Mouse (Mus musculus) G1E (cell line): ENCODE data around the gene Atp11a. TPM values are rescaled to one million over a fixed set of nuclear protein-coding genes. Genes with fewer than 3 reads are reported as not detected.

Experiments
- ATAC-seq: 2 replicates; pipeline ENCODE4 v1.8.0; 2016; ENCODE audit warnings: mild to moderate bottlenecking; ENCODE audit not compliant: insufficient number of reproducible peaks, poor library complexity, low FRiP score, severe bottlenecking; ENCODE audit errors: extremely low read depth
- DNase-seq: peaks from one replicate; pipeline ENCODE4 v3.0.0; 2012; ENCODE audit warnings: low spot score
- H3K27me3 ChIP-seq: 2 replicates; pipeline ENCODE4 v1.6.1; 2012; ENCODE audit warnings: mild to moderate bottlenecking, low read length, inconsistent platforms; ENCODE audit not compliant: insufficient read depth
- H3K36me3 ChIP-seq: replicated peaks from 2 replicates; pipeline ENCODE3; 2012; ENCODE audit warnings: mild to moderate bottlenecking, inconsistent platforms
- H3K4me1 ChIP-seq: 2 replicates; pipeline ENCODE4 v1.6.1; 2012; ENCODE audit warnings: low read depth, low read length, inconsistent platforms, mixed read lengths; ENCODE audit not compliant: insufficient read depth
- H3K4me3 ChIP-seq: 2 replicates; pipeline ENCODE4 v1.5.1; 2012; ENCODE audit warnings: low read depth, mild to moderate bottlenecking, inconsistent platforms, low read length, moderate library complexity, mixed read lengths
- H3K9me3 ChIP-seq: replicated peaks from 2 replicates; pipeline ENCODE4 v1.6.1; 2012; ENCODE audit warnings: inconsistent platforms
- CTCF ChIP-seq: IDR thresholded peaks from 2 replicates; pipeline ENCODE4 v1.5.1; 2012; ENCODE audit warnings: low read depth, low read length, inconsistent platforms, mixed read lengths
- GATA1 ChIP-seq: IDR thresholded peaks from 2 replicates; pipeline ENCODE4 v1.6.1; 2012; ENCODE audit warnings: borderline replicate concordance, low read length, inconsistent platforms, mixed read lengths
- GATA2 ChIP-seq: IDR thresholded peaks from 2 replicates; pipeline ENCODE4 v1.6.1; 2012; ENCODE audit warnings: low read depth, low read length, inconsistent platforms, borderline replicate concordance
- POLR2AphosphoS5 ChIP-seq: IDR thresholded peaks from 2 replicates; pipeline ENCODE4 v1.6.1; 2012; ENCODE audit warnings: low read depth, low read length, inconsistent platforms; ENCODE audit not compliant: insufficient replicate concordance
- TAL1 ChIP-seq: conservative IDR thresholded peaks from 2 replicates; pipeline ENCODE4 v1.6.1; 2012; ENCODE audit warnings: low read depth, low read length, inconsistent platforms, mixed read lengths
- polyA plus RNA-seq: library from polyadenylated mRNA; stranded (reverse); fragments of >175 nt; gene quantifications from 2 replicates; pipeline ENCODE4 v1.2.3, GENCODE M21; 2012
- total RNA-seq, 2 experiments: library from RNA; stranded (forward) in 1 of 2; stranded (reverse) in 1 of 2; fragments of 200-1000 nt in 1 of 2; fragments of >200 nt in 1 of 2; fragmentation: Nextera tagmentation in 1 of 2; gene quantifications; 2 replicates each; pipeline ENCODE4 v1.2.3; 2014 to 2017

Atp11a gene
- total and polyA plus RNA-seq, 3 experiments: 0.27 TPM; not detected in 2

DNA sequence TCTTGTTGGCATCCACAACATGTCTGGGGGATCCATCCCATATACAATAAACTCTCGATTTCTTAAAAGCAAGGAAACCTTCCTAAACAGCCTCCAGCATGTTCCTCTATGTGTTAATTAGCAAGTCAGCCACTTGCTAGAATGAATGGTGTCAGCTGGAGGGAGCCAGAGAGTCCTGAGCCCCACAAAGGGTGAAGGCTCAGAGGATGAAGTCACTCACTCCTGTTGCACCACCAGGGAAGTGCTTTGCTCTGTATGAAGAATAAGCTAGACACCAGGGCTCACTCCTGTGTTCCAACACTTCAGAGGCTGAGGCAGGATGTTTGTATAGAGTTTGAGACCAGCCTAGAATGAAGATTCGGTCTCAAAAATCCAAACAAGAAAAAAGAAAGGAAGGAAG is 1.5 kb upstream of the Atp11a start:
- DNase-seq (no peak), ATAC-seq (no peak)
- no peak for TF ChIP-seq CTCF
- no peak for TF ChIP-seq POLR2AphosphoS5
- no peak for TF ChIP-seq GATA2
- no peak for TF ChIP-seq GATA1
- no peak for TF ChIP-seq TAL1
- Histone ChIP-seq H3K9me3 (no peaks in the 10 kb centered on the region), H3K36me3 (no peaks in the 10 kb centered on the region), H3K27me3 (peaks cover 4% of the 10 kb centered on the region; the same call in 1 of the 2 replicates), H3K4me3 (no peak overlapping the region), H3K4me1 (no peaks in the 10 kb centered on the region)

DNA sequence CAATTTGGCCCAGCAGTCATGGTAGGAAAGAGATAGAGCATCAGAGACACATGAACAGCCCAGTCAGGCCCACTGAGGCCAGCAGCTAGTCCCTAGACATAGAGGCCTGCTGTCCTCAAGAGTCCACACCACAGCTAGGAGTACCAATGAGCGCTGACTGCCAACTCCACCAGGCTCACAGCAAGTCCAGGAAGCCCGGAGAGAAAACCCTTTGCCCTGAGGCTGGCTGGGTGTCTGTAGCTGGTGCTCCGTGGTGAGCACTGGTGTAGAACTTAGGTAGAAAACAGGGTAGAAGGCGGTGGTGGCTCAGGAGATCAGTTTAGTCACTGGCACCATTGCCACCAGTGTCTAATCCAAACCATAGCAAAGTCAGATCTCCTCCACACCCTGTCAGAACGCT is 988 bp upstream of the Atp11a start:
- Histone ChIP-seq H3K27me3 (peaks cover 4% of the 10 kb centered on the region; the same call in 1 of the 2 replicates), H3K4me3 (no peak overlapping the region), H3K4me1 (no peaks in the 10 kb centered on the region), H3K36me3 (no peaks in the 10 kb centered on the region), H3K9me3 (no peaks in the 10 kb centered on the region)
- no peak for DNase-seq
- TF ChIP-seq CTCF (no peak), GATA2 (no peak), TAL1 (no peak), GATA1 (no peak), POLR2AphosphoS5 (no peak)
- ATAC-seq: no peak

DNA sequence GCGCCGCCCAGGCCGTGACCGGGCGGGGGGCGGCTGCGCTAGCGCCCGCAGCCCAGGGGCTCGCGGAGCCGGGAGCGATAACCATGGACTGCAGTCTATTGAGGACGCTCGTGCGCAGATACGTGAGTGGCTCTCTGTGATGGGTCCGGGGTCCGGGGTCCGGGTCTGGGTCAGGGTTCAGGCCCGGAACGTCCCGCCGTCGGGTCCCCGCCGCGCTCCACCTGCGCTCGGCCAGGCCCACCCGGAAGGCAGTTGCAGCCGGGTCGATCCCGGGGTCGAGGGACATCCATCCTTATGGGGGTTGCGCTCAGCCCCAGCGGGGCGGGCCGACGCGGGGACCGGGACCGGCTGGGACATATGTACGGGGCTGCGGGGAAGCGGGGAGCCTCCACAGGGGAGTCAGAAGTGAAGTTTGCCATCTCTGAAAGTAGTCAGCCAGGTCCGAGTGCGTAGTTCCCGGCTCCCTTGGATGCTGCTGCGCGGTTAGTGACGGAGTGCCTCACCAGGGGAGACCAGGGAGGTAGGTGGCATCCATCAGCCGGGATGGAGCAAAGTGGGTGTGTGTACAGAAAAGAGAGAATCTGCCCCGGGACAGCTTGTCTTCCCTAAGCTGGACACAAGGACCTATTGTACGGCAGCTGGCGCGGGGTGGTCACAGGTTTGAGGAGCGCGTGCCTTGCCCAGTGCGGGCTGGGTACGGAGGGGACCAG is 572 bp downstream of the Atp11a start:
- no peak for TF ChIP-seq CTCF
- TF ChIP-seq GATA1: no peak
- no peak for TF ChIP-seq POLR2AphosphoS5
- TF ChIP-seq TAL1: no peak
- no peak for TF ChIP-seq GATA2
- no peak overlapping the region for H3K4me3 ChIP-seq

DNA sequence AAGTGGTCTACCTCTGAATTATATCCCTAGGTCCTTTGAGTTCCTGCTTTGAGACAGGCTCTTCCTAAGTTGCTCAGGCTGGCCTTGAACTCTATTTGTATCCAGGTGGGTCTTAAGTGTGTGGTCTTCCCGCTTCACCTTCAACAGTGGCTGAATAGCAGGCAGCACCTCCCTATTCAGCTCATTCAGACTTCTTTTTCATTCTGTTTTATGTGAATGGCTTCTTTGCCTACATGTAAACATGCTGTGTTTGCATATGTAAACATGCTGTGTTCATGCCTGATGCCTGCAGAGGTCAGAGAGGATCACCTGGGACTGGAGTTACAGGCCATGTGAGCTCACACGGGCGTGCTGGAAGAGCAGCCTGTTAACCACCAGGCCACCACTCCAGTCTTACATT is 3.1 kb downstream of the Atp11a start:
- TF ChIP-seq TAL1 (no peak), GATA1 (no peak), CTCF (no peak), POLR2AphosphoS5 (no peak), GATA2 (no peak)

More for the DNA sequence above, 572 bp downstream of the Atp11a start:
- H3K36me3 ChIP-seq: no peaks in the 10 kb centered on the region
- H3K27me3 ChIP-seq: peaks cover 4% of the 10 kb centered on the region; the same call in 1 of the 2 replicates
- DNase-seq (no peak), ATAC-seq (no peak)
- H3K4me1 ChIP-seq: no peaks in the 10 kb centered on the region
- no peaks in the 10 kb centered on the region for H3K9me3 ChIP-seq

DNA sequence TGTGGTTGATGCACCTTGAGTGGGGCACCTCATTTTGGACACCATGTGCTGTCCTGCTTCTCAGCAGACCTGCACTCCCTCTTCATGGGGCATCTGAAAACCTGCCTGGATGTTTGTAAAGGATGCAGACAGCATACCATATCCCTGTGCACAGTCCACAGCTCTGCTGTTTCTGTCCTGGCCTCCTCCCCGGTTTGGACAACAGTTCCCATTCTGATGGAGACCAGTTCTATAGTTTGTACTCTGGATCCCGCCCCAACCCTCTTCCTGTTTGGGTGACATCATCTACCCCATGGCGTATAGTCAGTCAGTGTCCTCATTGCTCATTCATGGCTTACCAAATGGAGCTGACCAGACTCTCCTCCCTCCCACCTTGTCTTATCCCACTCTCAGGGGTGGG is 5.1 kb downstream of the Atp11a start:
- Histone ChIP-seq H3K4me3 (no peak overlapping the region), H3K9me3 (no peaks in the 10 kb centered on the region), H3K27me3 (peaks cover 20% of the 10 kb centered on the region), H3K4me1 (no peaks in the 10 kb centered on the region), H3K36me3 (no peaks in the 10 kb centered on the region)
- TF ChIP-seq GATA2: no peak
- TF ChIP-seq TAL1: no peak
- TF ChIP-seq GATA1: no peak
- no peak for TF ChIP-seq CTCF
- no peak for TF ChIP-seq POLR2AphosphoS5
- ATAC-seq (no peak), DNase-seq (no peak)

More for the DNA sequence above, 3.1 kb downstream of the Atp11a start:
- no peaks in the 10 kb centered on the region for H3K4me1 ChIP-seq
- DNase-seq: no peak
- no peaks in the 10 kb centered on the region for H3K36me3 ChIP-seq
- H3K4me3 ChIP-seq: no peak overlapping the region
- ATAC-seq: no peak
- H3K27me3 ChIP-seq: peaks cover 9% of the 10 kb centered on the region; the same call in 1 of the 2 replicates
- H3K9me3 ChIP-seq: no peaks in the 10 kb centered on the region

DNA sequence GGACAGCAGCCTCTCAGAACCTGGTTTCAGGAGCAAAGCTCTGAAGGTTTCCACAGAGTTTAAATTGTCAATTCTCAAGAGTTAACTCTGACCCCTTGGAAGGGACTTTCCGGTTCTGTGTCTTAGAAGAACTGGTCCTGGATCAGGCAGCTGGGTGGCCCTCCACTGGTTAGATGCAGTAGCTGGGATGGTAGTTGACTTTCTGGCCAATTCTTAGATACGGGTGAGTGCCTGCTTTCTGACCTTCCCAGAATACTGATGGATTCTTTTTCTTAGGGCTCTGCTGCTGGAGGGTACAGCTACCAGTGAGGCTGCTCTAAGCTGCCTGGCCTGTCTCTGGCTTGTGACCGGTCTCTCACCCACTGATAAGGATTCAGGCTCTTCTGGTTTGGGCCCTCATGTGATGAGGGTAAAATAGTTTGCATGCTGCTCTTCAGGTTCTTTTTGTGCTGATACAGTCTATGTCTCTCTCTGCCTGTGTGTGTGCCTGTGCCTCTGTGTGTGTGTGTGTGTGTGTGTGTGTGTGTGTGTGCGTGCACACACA is 6.8 kb downstream of the Atp11a start:
- H3K27me3 ChIP-seq: peaks cover 17% of the 10 kb centered on the region

More for the DNA sequence above, 6.8 kb downstream of the Atp11a start:
- DNase-seq: no peak
- H3K4me1 ChIP-seq: no peaks in the 10 kb centered on the region
- no peak for TF ChIP-seq POLR2AphosphoS5
- TF ChIP-seq CTCF: no peak
- TF ChIP-seq GATA1: no peak
- no peak for TF ChIP-seq TAL1
- no peak for TF ChIP-seq GATA2
- H3K36me3 ChIP-seq: no peaks in the 10 kb centered on the region
- no peaks in the 10 kb centered on the region for H3K9me3 ChIP-seq
- no peak overlapping the region for H3K4me3 ChIP-seq
- no peak for ATAC-seq
